Mouse (Mus musculus): ENCODE results near the gene Kif13a. TPM values are rescaled to one million over a fixed set of nuclear protein-coding genes. Genes with fewer than 3 reads are reported as not detected.
A peak's percentile ranks its signal among the peaks of the same experiment; 100 is the strongest.

Kif13a gene
- polyA plus RNA-seq, 1 experiment from 2014 or later = 12.1 TPM

- Histone ChIP-seq H3K4me3 (no peak overlapping the region), H3K4me1 (replicated peaks) (no peaks in the 10 kb centered on the region), H3K9ac (no peak overlapping the region), H3K36me3 (0 out of 2 replicates have a peak, but pooled peaks cover 6% of the 10 kb centered on the region), H3K4me2 (no peak overlapping the region), H3K27ac (replicated peaks) (no peak overlapping the region), H3K9me3 (no peaks in the 10 kb centered on the region), H3K27me3 (0 out of 2 replicates have a peak, but pooled peaks cover 4% of the 10 kb centered on the region)
- WGBS = 95% methylated on average over 11 of the region's 11 CpGs
- ATAC-seq (ENCODE audit: low read depth) = no peak
These were observed 28.7 kb downstream of the Kif13a start for GRCm38 (mm10) chr13:46900870-46901555.

- H3K27me3 ChIP-seq = peaks cover 11% of the 10 kb centered on the region; the same call in 1 of the 2 replicates
- H3K4me1 ChIP-seq (replicated peaks) = no peaks in the 10 kb centered on the region
- no peak overlapping the region for H3K27ac ChIP-seq (replicated peaks)
- H3K4me2 ChIP-seq = no peak overlapping the region
- no peak overlapping the region for H3K4me3 ChIP-seq
- no peak overlapping the region for H3K9ac ChIP-seq
- no peaks in the 10 kb centered on the region for H3K9me3 ChIP-seq
- ATAC-seq (ENCODE audit: low read depth) = no peak
- 76% methylated on average over 2 of the region's 2 CpGs for WGBS
- H3K36me3 ChIP-seq = 0 out of 2 replicates have a peak, but pooled peaks cover 6% of the 10 kb centered on the region
These were observed 30.8 kb downstream of the Kif13a start for GRCm38 (mm10) chr13:46898837-46899236.

- peaks cover 11% of the 10 kb centered on the region; the same call in 1 of the 2 replicates for H3K27me3 ChIP-seq
- no peak for ATAC-seq (ENCODE audit: low read depth)
- H3K4me2 ChIP-seq = no peak overlapping the region
- no peak overlapping the region for H3K9ac ChIP-seq
- no peak overlapping the region for H3K27ac ChIP-seq (replicated peaks)
- H3K4me1 ChIP-seq (replicated peaks) = no peaks in the 10 kb centered on the region
- 76% methylated on average over 11 of the region's 11 CpGs for WGBS
- H3K9me3 ChIP-seq = no peaks in the 10 kb centered on the region
- 0 out of 2 replicates have a peak, but pooled peaks cover 6% of the 10 kb centered on the region for H3K36me3 ChIP-seq
- no peak overlapping the region for H3K4me3 ChIP-seq
These were observed 31.3 kb downstream of the Kif13a start for GRCm38 (mm10) chr13:46898411-46898810.

GRCm38 (mm10) chr13:46892380-46892779 is 37.3 kb downstream of the Kif13a start:
- no peak overlapping the region for H3K9ac ChIP-seq
- 47% methylated on average over 4 of the region's 4 CpGs for WGBS
- H3K27ac ChIP-seq (replicated peaks) = no peak overlapping the region
- ATAC-seq (ENCODE audit: low read depth) = peak; percentile 21; the same call in 1 of the 2 replicates
- H3K36me3 ChIP-seq = no peaks in the 10 kb centered on the region
- H3K4me3 ChIP-seq = no peak overlapping the region
- peaks cover 36% of the 10 kb centered on the region for H3K4me1 ChIP-seq (replicated peaks)
- peaks cover 14% of the 10 kb centered on the region for H3K27me3 ChIP-seq
- no peaks in the 10 kb centered on the region for H3K9me3 ChIP-seq
- H3K4me2 ChIP-seq = no peak overlapping the region

- no peak for ATAC-seq (ENCODE audit: low read depth)
- 85% methylated on average over 12 of the region's 12 CpGs for WGBS
- peaks cover 36% of the 10 kb centered on the region for H3K4me1 ChIP-seq (replicated peaks)
- H3K4me2 ChIP-seq = no peak overlapping the region
- H3K27me3 ChIP-seq = peaks cover 7% of the 10 kb centered on the region; the same call in 1 of the 2 replicates
- no peak overlapping the region for H3K27ac ChIP-seq (replicated peaks)
- no peaks in the 10 kb centered on the region for H3K9me3 ChIP-seq
- H3K36me3 ChIP-seq = no peaks in the 10 kb centered on the region
- no peak overlapping the region for H3K9ac ChIP-seq
- H3K4me3 ChIP-seq = no peak overlapping the region
These were observed 41.5 kb downstream of the Kif13a start for GRCm38 (mm10) chr13:46888150-46888683.

GRCm38 (mm10) chr13:46886497-46887261 is 43.0 kb downstream of the Kif13a start:
- Histone ChIP-seq H3K4me2 (no peak overlapping the region), H3K27ac (replicated peaks) (no peak overlapping the region), H3K4me3 (no peak overlapping the region), H3K27me3 (peaks cover 7% of the 10 kb centered on the region; the same call in 1 of the 2 replicates), H3K9me3 (no peaks in the 10 kb centered on the region), H3K36me3 (no peaks in the 10 kb centered on the region), H3K4me1 (replicated peaks) (peaks cover 23% of the 10 kb centered on the region; the same call in 1 of the 2 replicates), H3K9ac (no peak overlapping the region)
- WGBS = 90% methylated on average over 10 of the region's 10 CpGs
- ATAC-seq (ENCODE audit: low read depth) = no peak

- H3K27ac ChIP-seq (replicated peaks) = no peak overlapping the region
- 70% methylated on average over 5 of the region's 5 CpGs for WGBS
- H3K4me2 ChIP-seq = no peak overlapping the region
- no peaks in the 10 kb centered on the region for H3K9me3 ChIP-seq
- H3K9ac ChIP-seq = no peak overlapping the region
- H3K4me1 ChIP-seq (replicated peaks) = peaks cover 21% of the 10 kb centered on the region; the same call in 1 of the 2 replicates
- no peak for ATAC-seq (ENCODE audit: low read depth)
- peaks cover 7% of the 10 kb centered on the region; the same call in 1 of the 2 replicates for H3K27me3 ChIP-seq
- no peaks in the 10 kb centered on the region for H3K36me3 ChIP-seq
- H3K4me3 ChIP-seq = no peak overlapping the region
These were observed 44.0 kb downstream of the Kif13a start for GRCm38 (mm10) chr13:46885759-46886060.

- 90% methylated on average over 26 of the region's 26 CpGs for WGBS
- Histone ChIP-seq H3K9me3 (no peaks in the 10 kb centered on the region), H3K27ac (replicated peaks) (no peak overlapping the region), H3K27me3 (peaks cover 7% of the 10 kb centered on the region; the same call in 1 of the 2 replicates), H3K4me2 (no peak overlapping the region), H3K4me3 (no peak overlapping the region), H3K4me1 (replicated peaks) (peaks cover 23% of the 10 kb centered on the region; the same call in 1 of the 2 replicates), H3K36me3 (no peaks in the 10 kb centered on the region), H3K9ac (no peak overlapping the region)
- ATAC-seq (ENCODE audit: low read depth) = no peak
These were observed 44.5 kb downstream of the Kif13a start for GRCm38 (mm10) chr13:46884898-46885758.

- Histone ChIP-seq H3K4me2 (no peak overlapping the region), H3K27ac (replicated peaks) (no peak overlapping the region), H3K4me1 (replicated peaks) (peaks cover 23% of the 10 kb centered on the region; the same call in 1 of the 2 replicates), H3K9me3 (no peaks in the 10 kb centered on the region), H3K4me3 (no peak overlapping the region), H3K27me3 (peaks cover 3% of the 10 kb centered on the region; the same call in 1 of the 2 replicates), H3K9ac (no peak overlapping the region), H3K36me3 (no peaks in the 10 kb centered on the region)
- 88% methylated on average over 3 of the region's 3 CpGs for WGBS
- ATAC-seq (ENCODE audit: low read depth) = no peak
These were observed 45.7 kb downstream of the Kif13a start for GRCm38 (mm10) chr13:46883976-46884375.

GRCm38 (mm10) chr13:46883381-46883780 is 46.3 kb downstream of the Kif13a start:
- H3K36me3 ChIP-seq = no peaks in the 10 kb centered on the region
- H3K27ac ChIP-seq (replicated peaks) = no peak overlapping the region
- H3K4me1 ChIP-seq (replicated peaks) = peaks cover 18% of the 10 kb centered on the region; the same call in 1 of the 2 replicates
- H3K4me2 ChIP-seq = no peak overlapping the region
- WGBS = 83% methylated on average over 10 of the region's 10 CpGs
- peaks cover 3% of the 10 kb centered on the region; the same call in 1 of the 2 replicates for H3K27me3 ChIP-seq
- no peak for ATAC-seq (ENCODE audit: low read depth)
- no peaks in the 10 kb centered on the region for H3K9me3 ChIP-seq
- no peak overlapping the region for H3K4me3 ChIP-seq
- H3K9ac ChIP-seq = no peak overlapping the region

- Histone ChIP-seq H3K4me1 (replicated peaks) (peaks cover 18% of the 10 kb centered on the region; the same call in 1 of the 2 replicates), H3K4me3 (no peak overlapping the region), H3K27me3 (no peaks in the 10 kb centered on the region), H3K36me3 (no peaks in the 10 kb centered on the region), H3K9ac (no peak overlapping the region), H3K27ac (replicated peaks) (no peak overlapping the region), H3K4me2 (no peak overlapping the region), H3K9me3 (no peaks in the 10 kb centered on the region)
- ATAC-seq (ENCODE audit: low read depth) = no peak
- 52% methylated on average over 14 of the region's 14 CpGs for WGBS
These were observed 48.9 kb downstream of the Kif13a start for GRCm38 (mm10) chr13:46880736-46881135.
